Mouse (Mus musculus) intestine, postnatal 0 days (tissue): ENCODE results near the gene Krtap24-1. TPM values are rescaled to one million over a fixed set of nuclear protein-coding genes. Genes with fewer than 3 reads are reported as not detected.

Source experiments
- ATAC-seq: fragments of 200-750 bp; cut with Nextera tagmentation; 2 replicates; pipeline ENCODE4 v1.8.0; 2017; ENCODE audit warnings: mild to moderate bottlenecking, moderate TSS enrichment, moderate library complexity
- H3K27ac ChIP-seq: fragments of 300-500 bp; sonication (generic); 2 replicates; pipeline ENCODE4 v1.5.1; 2014; ENCODE audit warnings: mild to moderate bottlenecking, low read depth, low read length, moderate library complexity
- H3K27me3 ChIP-seq: fragments of 300-500 bp; sonication (generic); replicated peaks from 2 replicates; pipeline ENCODE4 v1.6.1; 2014; ENCODE audit warnings: low read length, mixed read lengths; ENCODE audit not compliant: control insufficient read depth, insufficient read depth
- H3K36me3 ChIP-seq: fragments of 300-500 bp; sonication (generic); 2 replicates; pipeline ENCODE4 v1.6.1; 2014; ENCODE audit warnings: mild to moderate bottlenecking, moderate library complexity; ENCODE audit not compliant: control insufficient read depth, insufficient read depth
- H3K4me1 ChIP-seq: fragments of 300-500 bp; sonication (generic); replicated peaks from 2 replicates; pipeline ENCODE4 v1.6.1; 2014; ENCODE audit warnings: antibody characterized with exemption, low read length, mixed read lengths; ENCODE audit not compliant: control insufficient read depth, insufficient read depth
- H3K4me2 ChIP-seq: fragments of 300-500 bp; sonication (generic); replicated peaks from 2 replicates; pipeline ENCODE4 v1.6.1; 2014; ENCODE audit warnings: low read depth, mild to moderate bottlenecking, moderate library complexity
- H3K4me3 ChIP-seq: fragments of 300-500 bp; sonication (generic); 2 replicates; pipeline ENCODE4 v1.5.1; 2014; ENCODE audit warnings: low read depth, low read length
- H3K9ac ChIP-seq: fragments of 300-500 bp; sonication (generic); 2 replicates; pipeline ENCODE4 v1.6.1; 2014; ENCODE audit warnings: mild to moderate bottlenecking, low read depth, low read length
- H3K9me3 ChIP-seq: fragments of 300-500 bp; sonication (generic); 2 replicates; pipeline ENCODE4 v1.6.1; 2016; ENCODE audit warnings: mixed run types; ENCODE audit not compliant: control insufficient read depth
- CTCF ChIP-seq: sonication (generic); IDR thresholded peaks from 2 replicates; pipeline ENCODE4 v1.5.1; 2016; ENCODE audit warnings: low read depth, mild to moderate bottlenecking, control low read depth, antibody characterized with exemption, moderate library complexity
- WGBS: fragments of 180-500 bp; shearing (Covaris S2); extraction: QIAGEN DNeasy Blood & Tissue Kit; methylation state at CpG from one replicate; pipeline ENCODE4 v1.1.7; 2014; 5-methylcytosine and 5-hydroxymethylcytosine counted together
- polyA plus RNA-seq: library from polyadenylated mRNA; unstranded; fragments of >200 nt; fragmentation: Nextera tagmentation; extraction: Ambion mirVana; gene quantifications from 2 replicates; pipeline ENCODE4 v1.2.1, GENCODE M21; 2015

The Krtap24-1 gene
- polyA plus RNA-seq, result not detected in 2 replicates

GRCm38 (mm10) chr16:88611922-88612321 is at the start of gene Krtap24-1:
TSS of gene Krtap24-1 (minus strand) at chr16:88612279.
- no peak within 1 kb of the TSS for H3K4me3 ChIP-seq

GRCm38 (mm10) chr16:88657426-88657825 is 45.3 kb upstream of the Krtap24-1 start:
- peak; percentile 83 for TF ChIP-seq CTCF
- H3K27me3 ChIP-seq, result no peaks in the 10 kb centered on the region
- no peak overlapping the region for H3K9ac ChIP-seq
- H3K4me2 ChIP-seq, result no peak overlapping the region
- ATAC-seq, result peak; percentile 54; the same call in 1 of the 2 replicates
- WGBS, result 68% methylated on average over 1 of the region's 1 CpGs
- no peak overlapping the region for H3K4me3 ChIP-seq
- no peaks in the 10 kb centered on the region for H3K4me1 ChIP-seq
- no peaks in the 10 kb centered on the region for H3K9me3 ChIP-seq
- no peak overlapping the region for H3K27ac ChIP-seq
- no peaks in the 10 kb centered on the region for H3K36me3 ChIP-seq

More at GRCm38 (mm10) chr16:88611922-88612321, at the start of gene Krtap24-1:
- H3K27ac ChIP-seq, result no peak within 1 kb of the TSS
- no peaks in the 10 kb centered on the region for H3K36me3 ChIP-seq
- no peak within 1 kb of the TSS for H3K9ac ChIP-seq
- H3K4me1 ChIP-seq, result no peaks in the 10 kb centered on the region
- H3K9me3 ChIP-seq, result no peaks in the 10 kb centered on the region
- 77% methylated on average over 8 of the region's 8 CpGs for WGBS
- no peak within 1 kb of the TSS for H3K4me2 ChIP-seq
- peak; percentile 97 for ATAC-seq
- TF ChIP-seq CTCF, result no peak
- no peaks in the 10 kb centered on the region for H3K27me3 ChIP-seq

- no peak for TF ChIP-seq CTCF
- Histone ChIP-seq H3K36me3 (no peaks in the 10 kb centered on the region), H3K4me1 (0 out of 2 replicates have a peak, but pooled peaks cover 2% of the 10 kb centered on the region), H3K4me2 (no peak overlapping the region), H3K9ac (no peak overlapping the region), H3K9me3 (no peaks in the 10 kb centered on the region), H3K27ac (no peak overlapping the region), H3K4me3 (no peak overlapping the region), H3K27me3 (no peaks in the 10 kb centered on the region)
- 31% methylated on average over 2 of the region's 2 CpGs for WGBS
- ATAC-seq, result peak; percentile 73
Measured at GRCm38 (mm10) chr16:88651952-88652351, 39.9 kb upstream of the Krtap24-1 start.

DNA sequence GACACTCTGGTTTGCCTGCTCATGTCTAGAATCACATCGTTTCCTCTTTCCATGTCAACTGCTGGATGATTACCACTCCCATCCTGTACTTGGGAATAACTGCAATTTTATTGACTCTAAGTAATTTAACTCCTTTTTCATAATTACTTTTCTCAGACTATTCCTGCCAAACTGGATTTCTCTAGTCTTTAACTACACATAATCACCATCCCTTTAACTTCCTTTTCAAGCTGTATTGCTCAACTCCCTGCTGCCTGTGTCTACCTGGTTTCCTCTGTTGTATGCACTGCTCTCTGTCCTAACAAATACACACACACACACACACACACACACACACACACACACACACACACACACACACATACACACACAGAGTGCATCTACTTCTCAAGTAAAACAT is 39.0 kb upstream of the Krtap24-1 start:
- Histone ChIP-seq H3K4me2 (no peak overlapping the region), H3K27me3 (no peaks in the 10 kb centered on the region), H3K4me3 (no peak overlapping the region), H3K9me3 (no peaks in the 10 kb centered on the region), H3K36me3 (no peaks in the 10 kb centered on the region), H3K27ac (no peak overlapping the region), H3K4me1 (0 out of 2 replicates have a peak, but pooled peaks cover 2% of the 10 kb centered on the region), H3K9ac (no peak overlapping the region)
- WGBS, result 23% methylated on average over 1 of the region's 1 CpGs
- TF ChIP-seq CTCF, result no peak
- peak; percentile 72 for ATAC-seq

DNA sequence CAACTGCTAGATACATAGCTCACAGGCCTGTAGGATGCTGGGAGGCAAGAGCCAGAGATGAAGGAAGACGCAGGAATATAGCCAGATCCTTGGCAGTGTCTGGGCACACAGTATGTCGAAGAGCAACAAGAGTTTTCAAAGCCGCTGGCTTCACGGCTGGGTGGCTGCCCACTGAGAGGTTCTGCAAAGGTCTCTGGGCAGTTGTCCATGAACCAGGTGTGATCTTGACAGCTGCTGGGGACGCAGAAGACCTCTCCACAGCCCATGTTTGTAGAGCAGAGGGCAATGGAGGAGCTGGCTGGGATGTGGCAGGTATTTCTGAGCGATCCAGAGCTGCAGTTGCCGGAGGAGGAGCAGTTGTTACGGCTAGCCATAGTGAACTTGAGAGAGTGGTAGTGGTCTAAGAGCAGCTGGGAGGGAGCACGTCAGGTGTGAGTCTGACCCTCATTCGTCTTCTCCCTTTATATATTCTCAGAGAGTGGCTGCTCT is 35.3 kb upstream of the Krtap24-1 start, which contains the start of gene Krtap26-1:
Gene Krtap26-1 (minus strand): TSS at position 439 of the 489 bp plus-strand sequence.
- Histone ChIP-seq H3K9ac (no peak within 1 kb of the TSS), H3K4me2 (peak within 1 kb of the TSS; percentile 32), H3K9me3 (no peaks in the 10 kb centered on the region), H3K27ac (peak within 1 kb of the TSS; percentile 68), H3K4me1 (0 out of 2 replicates have a peak, but pooled peaks cover 2% of the 10 kb centered on the region), H3K4me3 (no peak within 1 kb of the TSS), H3K36me3 (no peaks in the 10 kb centered on the region), H3K27me3 (no peaks in the 10 kb centered on the region)
- no peak for TF ChIP-seq CTCF
- ATAC-seq, result no peak
- WGBS, result 85% methylated on average over 10 of the region's 10 CpGs

DNA sequence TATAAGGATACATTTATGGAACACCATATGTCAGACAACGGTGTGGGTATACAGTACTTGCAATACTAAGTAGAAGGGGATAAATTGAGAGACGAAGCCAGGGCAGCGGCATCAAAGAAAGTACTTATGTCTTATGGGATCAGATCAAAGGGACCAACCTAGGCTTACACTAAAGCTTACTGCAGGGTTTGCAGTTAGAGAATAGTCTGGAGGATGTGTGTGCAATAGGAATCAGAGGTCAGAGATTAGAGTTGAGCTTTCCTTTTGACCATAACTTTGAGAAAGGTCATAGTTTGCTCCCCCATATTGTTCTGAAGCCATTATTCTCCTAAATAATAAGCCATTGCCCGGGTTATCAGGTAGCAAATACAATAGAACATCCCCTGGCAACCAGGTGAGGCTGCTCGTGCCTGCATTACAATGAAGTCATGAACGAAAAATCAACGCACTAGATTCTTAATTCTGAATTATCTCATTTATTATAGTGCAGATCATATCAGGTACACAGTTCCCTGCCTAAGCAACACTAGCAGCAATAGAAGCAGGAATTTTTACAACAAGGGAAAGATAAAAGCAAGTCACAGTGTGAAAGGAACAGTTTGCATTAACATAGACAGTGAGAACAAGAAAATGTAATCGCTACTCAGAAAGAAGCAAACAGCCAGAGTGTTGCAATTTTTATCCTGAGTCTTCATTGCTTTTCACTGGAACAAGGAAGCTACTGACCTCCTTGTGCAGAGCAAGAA is 34.5 kb upstream of the Krtap24-1 start:
- H3K4me3 ChIP-seq, result no peak overlapping the region
- peak; percentile 80 for ATAC-seq
- H3K9me3 ChIP-seq, result no peaks in the 10 kb centered on the region
- no peak overlapping the region for H3K9ac ChIP-seq
- H3K27me3 ChIP-seq, result no peaks in the 10 kb centered on the region
- H3K4me1 ChIP-seq, result 0 out of 2 replicates have a peak, but pooled peaks cover 2% of the 10 kb centered on the region
- no peak for TF ChIP-seq CTCF
- 49% methylated on average over 8 of the region's 8 CpGs for WGBS
- no peaks in the 10 kb centered on the region for H3K36me3 ChIP-seq
- H3K4me2 ChIP-seq, result peak overlapping the region; percentile 32
- H3K27ac ChIP-seq, result peak overlapping the region; percentile 68
